Mouse (Mus musculus) kidney, postnatal 0 days (tissue): ENCODE measurements at regions not wholly inside any gene's neighbourhood (a gene's known extent, or its start where the extent isn't known, plus 50 kb on each side); places are given as distances from the start of the nearest gene placed in this dataset.

Experiments
- ATAC-seq: fragments of 200-750 bp; cut with Nextera tagmentation; replicated peaks from 2 replicates; pipeline ENCODE4 v1.8.0; 2017; ENCODE audit warnings: low read depth, moderate number of reproducible peaks, moderate TSS enrichment, moderate library complexity; ENCODE audit not compliant: low FRiP score
- DNase-seq: peaks from one replicate; pipeline ENCODE4 v3.0.0-alpha.2; 2016; ENCODE audit warnings: low spot score
- H3K27ac ChIP-seq: fragments of 300-500 bp; sonication (generic); 2 replicates; pipeline ENCODE4 v1.5.1; 2014; ENCODE audit warnings: mild to moderate bottlenecking
- H3K27me3 ChIP-seq: fragments of 300-500 bp; sonication (generic); 2 replicates; pipeline ENCODE4 v1.6.1; 2014; ENCODE audit warnings: low read length, mixed read lengths; ENCODE audit not compliant: insufficient read depth
- H3K36me3 ChIP-seq: fragments of 300-500 bp; sonication (generic); 2 replicates; pipeline ENCODE4 v1.6.1; 2014; ENCODE audit warnings: low read length, mixed read lengths; ENCODE audit not compliant: insufficient read depth
- H3K4me1 ChIP-seq: fragments of 300-500 bp; sonication (generic); replicated peaks from 2 replicates; pipeline ENCODE4 v1.6.1; 2014; ENCODE audit warnings: antibody characterized with exemption, low read length, mixed read lengths; ENCODE audit not compliant: insufficient read depth
- H3K4me2 ChIP-seq: fragments of 300-500 bp; sonication (generic); 2 replicates; pipeline ENCODE4 v1.6.1; 2014; ENCODE audit warnings: mild to moderate bottlenecking, low read length, moderate library complexity, mixed read lengths
- H3K4me3 ChIP-seq: fragments of 300-500 bp; sonication (generic); replicated peaks from 2 replicates; pipeline ENCODE4 v1.5.1; 2014; ENCODE audit warnings: low read depth, low read length
- H3K9ac ChIP-seq: fragments of 300-500 bp; sonication (generic); 2 replicates; pipeline ENCODE4 v1.6.1; 2014; ENCODE audit warnings: low read depth, low read length
- H3K9me3 ChIP-seq: fragments of 300-500 bp; sonication (generic); replicated peaks from 2 replicates; pipeline ENCODE4 v1.6.1; 2016; ENCODE audit warnings: low read length, inconsistent platforms, mixed read lengths
- CTCF ChIP-seq: IDR thresholded peaks from 2 replicates; pipeline ENCODE4 v1.5.1; 2016; ENCODE audit warnings: antibody characterized with exemption, low read depth, mild to moderate bottlenecking, moderate library complexity
- WGBS: fragments of 180-500 bp; shearing (Covaris S2); extraction: QIAGEN DNeasy Blood & Tissue Kit; methylation state at CpG from one replicate; pipeline ENCODE4 v1.1.7; 2014; 5-methylcytosine and 5-hydroxymethylcytosine counted together

DNA sequence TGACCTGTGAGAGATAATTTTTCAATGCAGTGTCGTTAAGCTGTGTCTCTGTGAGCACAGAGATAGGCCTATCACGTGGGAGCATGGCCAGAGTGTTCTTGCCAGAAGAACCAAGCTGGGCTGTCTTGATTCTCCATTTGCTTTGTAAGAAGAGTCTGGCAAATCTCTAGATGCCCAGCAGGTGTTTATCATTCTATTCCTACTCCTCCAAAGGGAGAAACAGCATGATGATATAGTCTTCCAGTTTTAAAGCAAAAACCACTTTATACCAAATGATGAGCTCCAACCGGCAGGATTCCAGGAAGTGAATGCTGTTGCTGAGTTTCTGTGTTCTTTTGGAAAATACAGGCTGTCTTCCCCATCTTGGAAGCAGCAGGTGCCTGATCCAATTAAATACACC is 51.2 kb upstream of the Samd3 start:
- no peaks in the 10 kb centered on the region for H3K9me3 ChIP-seq
- no peaks in the 10 kb centered on the region for H3K36me3 ChIP-seq
- no peak overlapping the region for H3K9ac ChIP-seq
- no peaks in the 10 kb centered on the region for H3K27me3 ChIP-seq
- no peak overlapping the region for H3K4me3 ChIP-seq
- H3K4me1 ChIP-seq, result no peaks in the 10 kb centered on the region
- H3K4me2 ChIP-seq, result no peak overlapping the region
- no peak for DNase-seq
- no peak for TF ChIP-seq CTCF
- H3K27ac ChIP-seq, result no peak overlapping the region
- ATAC-seq, result no peak
- WGBS, result 78% methylated on average over 3 of the region's 3 CpGs
